Mouse (Mus musculus): ENCODE measurements at regions not wholly inside any gene's neighbourhood (a gene's known extent, or its start where the extent isn't known, plus 50 kb on each side); places are given as distances from the start of the nearest gene placed in this dataset.

DNA sequence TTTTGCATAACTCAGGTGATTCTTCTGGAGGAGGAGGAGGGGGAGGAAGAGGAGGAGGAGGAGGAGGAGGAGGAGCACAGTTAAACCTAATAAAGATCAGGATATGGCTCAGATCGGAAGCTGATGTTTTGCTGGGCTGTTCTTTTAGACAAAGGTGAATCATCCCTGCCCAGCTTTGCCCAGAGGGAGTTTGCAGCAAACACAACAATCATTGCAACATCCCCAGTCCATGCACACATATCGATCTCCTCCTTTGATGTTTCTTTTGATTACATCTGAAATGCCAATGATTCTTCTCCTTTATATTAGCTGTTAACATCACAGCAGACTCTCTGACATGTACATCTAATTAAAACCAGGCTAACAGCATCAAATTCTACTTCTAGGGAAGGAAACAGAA is 156.9 kb downstream of the Dad1 start:
- DNase-seq = no peak

DNA sequence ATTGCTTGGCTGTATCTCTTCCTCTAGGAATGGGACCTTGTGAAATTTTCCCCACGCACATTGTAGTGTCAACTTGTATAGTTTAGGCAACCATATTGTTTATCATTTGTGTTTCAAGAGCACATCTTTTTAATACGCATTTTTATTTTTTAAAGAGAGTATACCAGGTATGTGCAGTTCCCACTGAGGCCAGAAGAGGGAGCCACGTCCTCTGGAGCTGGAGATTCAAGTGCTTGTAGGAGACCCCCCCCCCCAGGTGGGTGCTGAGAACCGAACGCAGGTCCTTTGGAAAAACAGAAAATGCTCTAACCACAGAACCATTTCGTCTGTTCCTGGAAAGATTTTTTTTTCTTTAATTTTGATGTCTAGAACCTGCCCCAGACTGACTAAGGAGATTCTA is 161.5 kb downstream of the Dad1 start:
- DNase-seq = no peak

GRCm38 (mm10) chr14:54086660-54087059 is 167.2 kb downstream of the Dad1 start:
- no peak for DNase-seq

GRCm38 (mm10) chr14:54074659-54075058 is 179.2 kb downstream of the Dad1 start:
- DNase-seq = no peak

DNA sequence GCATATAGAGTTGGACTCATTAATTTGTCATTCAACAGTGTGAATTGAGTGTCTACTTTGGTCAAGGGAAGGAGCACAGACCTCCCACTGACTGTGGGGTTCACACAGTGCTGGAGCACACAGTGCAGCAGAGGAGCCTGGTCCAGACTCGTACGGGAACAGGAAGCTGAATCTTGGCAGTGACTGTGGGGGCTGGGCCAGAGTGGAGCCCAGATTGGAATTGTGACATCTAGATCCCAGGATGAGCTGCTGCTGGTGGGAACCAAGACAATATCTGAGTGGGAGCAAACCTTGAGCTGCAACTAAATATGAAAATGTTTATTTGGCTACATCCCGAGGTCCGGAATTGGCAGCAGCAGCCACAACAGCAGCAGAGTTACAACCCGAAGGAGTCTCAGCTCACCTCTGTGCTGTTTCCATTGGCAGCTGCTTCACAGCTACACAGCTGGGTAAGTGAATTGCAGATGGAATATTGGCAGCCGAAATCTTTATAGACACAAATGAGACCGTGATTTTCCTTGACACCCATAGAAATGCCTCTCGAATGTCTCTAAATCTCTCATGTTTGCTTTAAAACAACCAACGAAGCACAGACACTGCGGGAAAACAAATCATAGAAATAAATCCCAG is 181.5 kb downstream of the Dad1 start:
- no peak for DNase-seq

DNA sequence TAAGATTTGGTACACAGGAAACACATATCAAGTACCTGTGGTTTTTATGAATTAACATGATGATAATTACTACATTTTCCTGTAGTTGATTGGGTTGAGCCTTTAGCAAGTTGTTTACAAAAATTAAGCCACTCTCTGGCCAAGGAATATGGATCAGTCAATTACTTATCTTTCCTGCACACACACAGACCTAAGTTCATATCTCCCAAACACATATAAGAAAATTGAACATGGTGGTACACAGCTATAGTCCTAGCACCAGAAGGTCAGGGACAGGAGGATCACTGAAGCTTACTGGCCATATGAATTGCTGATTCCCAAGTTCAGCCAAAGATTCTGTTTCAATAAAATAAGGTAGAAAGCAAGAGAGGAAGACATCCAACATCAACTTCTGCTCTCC is 183.7 kb downstream of the Dad1 start:
- DNase-seq = no peak

DNA sequence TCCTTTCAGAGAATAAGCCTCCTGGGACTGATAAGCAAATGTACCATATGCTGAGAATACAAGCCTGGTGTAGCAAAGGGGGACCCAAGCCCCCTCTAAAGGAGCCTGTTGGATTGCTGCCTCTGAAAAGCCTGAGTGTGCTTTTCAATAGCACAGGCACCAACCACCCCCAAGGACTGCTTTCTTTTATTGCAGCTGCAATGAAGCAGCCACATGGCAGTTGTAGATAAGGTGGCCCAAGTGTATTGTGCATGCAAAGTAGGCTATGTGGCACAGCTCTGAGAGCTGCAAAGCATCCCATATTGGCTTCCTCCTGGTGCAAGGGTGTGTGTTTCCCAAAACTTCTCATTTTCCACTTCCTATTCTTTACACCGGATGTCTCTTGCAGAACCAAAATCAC is 185.2 kb downstream of the Dad1 start:
- no peak for DNase-seq

DNA sequence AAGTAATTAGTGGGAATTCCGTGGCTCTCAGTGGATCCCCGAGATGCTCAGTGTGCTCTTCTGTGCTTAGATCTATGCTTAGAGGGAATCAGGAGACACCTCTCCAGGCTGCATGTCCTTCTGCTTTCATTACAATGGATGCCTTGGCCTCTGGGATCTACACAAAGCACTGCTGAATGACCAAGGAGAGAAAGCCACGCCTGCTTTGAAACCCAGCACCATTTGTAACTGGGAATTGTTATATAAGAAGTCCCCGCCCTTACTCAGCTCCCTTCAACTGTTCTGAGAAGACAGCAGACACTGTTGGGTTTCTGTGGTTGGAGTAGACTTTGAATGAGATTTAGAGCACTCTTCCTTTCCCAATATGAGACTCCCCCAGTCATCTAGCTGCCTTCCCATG is 188.4 kb downstream of the Dad1 start:
- no peak for DNase-seq

DNA sequence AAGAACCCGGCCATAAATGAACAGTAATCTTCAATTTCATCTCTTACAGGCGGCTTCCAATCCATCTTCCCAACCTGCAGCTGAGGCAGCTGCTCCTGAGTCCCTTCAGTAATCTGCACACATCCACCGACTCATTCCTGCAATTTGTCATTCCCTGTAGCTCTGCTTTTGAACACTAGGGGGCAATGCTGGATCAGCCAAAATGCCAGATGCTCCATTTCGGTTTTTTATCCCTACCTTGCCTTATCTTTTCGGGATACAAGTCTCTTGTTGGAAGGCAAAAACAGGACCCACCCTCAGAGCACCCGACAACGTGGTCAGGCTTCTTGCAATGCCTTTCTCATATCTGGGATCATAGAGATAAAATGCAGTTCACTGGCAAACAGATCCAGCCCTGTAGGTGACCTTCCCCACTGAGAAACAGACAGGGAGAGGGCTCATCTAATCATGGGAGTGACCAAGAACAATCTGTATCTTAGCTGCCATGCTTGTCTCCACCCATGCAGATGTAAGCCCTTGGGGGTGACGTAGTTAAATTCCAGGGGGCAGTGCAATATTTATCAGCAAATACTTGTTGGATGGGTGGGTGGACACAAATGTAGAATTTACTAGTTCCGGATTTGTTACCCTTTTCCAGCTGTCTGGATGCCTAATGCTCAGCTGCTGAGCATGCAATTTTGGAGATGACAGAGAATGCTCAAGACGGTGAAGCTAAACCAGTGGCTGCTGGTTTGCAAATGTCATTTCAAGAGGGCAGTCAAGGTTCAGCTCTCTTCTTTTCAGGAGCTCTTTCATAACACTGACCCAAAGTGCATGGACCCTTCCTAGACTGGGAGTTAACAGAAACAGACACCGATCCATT is 189.1 kb downstream of the Dad1 start:
- DNase-seq = peak; percentile 28

DNA sequence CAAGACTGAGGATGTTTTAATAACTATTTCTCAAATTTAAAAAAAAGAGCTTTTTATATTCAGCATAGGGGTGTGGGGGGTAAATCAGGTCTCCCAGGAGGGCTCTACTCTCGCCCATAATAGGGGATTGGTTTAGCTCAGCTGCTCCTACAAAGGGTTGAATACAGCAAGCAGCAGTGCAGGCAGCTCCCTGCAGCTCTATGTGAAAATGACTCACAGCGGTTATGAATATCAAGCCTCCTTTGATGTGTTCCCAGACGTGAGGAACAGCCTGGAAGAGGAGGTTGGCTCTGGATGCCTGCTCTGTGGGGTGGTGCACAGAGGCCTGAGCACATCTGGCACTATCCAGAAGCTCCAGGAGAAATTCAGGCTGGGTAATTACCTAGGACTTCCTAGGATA is 192.3 kb downstream of the Dad1 start:
- DNase-seq = no peak

DNA sequence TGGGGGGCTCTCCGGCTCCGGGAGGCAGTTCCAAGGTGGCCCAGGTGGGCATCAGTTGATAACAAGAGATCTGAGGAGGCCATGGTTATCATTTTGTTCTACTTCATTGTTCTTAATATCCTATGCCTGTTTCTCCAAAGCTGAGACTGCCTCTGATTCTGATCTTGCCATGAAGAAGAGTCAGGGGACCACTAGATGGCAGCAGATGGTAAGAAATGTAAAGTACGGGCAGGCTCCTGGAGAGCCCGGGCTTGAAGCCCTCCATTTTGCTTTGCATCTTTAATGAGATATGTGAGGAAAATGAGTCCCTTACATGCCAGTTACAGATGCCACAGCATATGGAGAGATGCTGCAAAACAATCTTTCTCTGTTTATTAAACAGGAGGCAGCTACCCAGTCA is 194.1 kb downstream of the Dad1 start:
- DNase-seq = peak; percentile 61

GRCm38 (mm10) chr14:54059096-54059495 is 194.8 kb downstream of the Dad1 start:
- DNase-seq = peak; percentile 66

GRCm38 (mm10) chr14:54056691-54057090 is 197.2 kb downstream of the Dad1 start:
- DNase-seq = no peak

DNA sequence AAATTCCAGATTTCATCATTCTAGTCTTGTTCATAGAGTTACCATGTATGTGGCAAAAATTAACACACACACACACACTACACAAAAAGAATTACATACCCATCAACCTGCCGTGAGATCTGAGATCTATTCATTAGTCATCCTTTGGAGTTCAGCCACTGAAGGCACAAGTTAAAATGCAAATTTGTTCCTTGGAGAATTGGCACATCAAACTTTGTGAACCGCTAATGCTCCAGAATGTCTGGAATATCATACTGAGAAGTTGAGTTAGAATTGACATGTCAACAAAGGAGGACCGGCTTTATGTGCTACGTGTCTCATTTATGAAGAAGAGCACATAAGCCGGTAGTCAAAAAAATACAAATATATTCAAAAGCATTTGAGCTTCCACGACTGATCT is 198.5 kb downstream of the Dad1 start:
- DNase-seq = no peak

DNA sequence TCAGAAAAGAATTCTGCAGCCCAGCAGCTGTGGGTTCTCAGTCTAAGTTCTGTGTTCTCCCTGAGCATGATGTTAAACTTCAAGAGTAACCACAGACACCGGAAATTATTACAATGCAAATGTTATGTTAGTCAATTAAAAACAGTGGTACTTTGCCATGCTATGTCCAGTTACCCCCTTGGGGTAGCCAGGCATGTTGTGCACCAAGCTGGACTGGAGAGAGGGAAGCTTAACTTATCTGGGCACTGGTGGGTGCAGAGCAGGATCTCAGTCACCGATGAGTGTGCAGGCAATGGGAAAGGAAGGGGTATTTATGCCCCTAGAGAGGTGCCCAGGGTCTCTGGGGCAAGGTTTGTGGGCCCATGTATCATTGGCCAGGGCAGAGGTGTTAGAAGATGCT is 211.6 kb downstream of the Dad1 start:
- no peak for DNase-seq

DNA sequence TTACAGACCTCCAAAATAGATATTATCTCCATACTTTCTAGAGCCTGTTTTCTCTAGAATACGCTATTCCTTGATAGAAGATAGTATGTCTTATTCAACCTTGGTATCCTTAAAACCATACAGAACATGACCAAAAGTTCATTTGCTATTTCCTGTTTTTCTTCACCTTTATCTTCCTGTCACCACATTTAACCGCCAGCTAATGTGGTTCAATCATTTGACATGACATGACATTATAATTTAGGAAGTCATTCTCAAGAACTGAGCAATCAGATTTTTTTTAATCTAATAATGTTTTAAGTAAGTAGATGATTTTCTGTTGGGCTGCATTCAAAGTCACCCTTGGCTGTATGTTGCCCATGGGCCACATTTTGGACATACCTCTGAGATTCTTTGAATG is 213.3 kb downstream of the Dad1 start:
- DNase-seq = no peak

GRCm38 (mm10) chr14:54034516-54034915 is 219.4 kb downstream of the Dad1 start:
- DNase-seq = no peak

- no peak for DNase-seq
Measured at GRCm38 (mm10) chr14:54023552-54023951, 230.4 kb downstream of the Dad1 start.

DNA sequence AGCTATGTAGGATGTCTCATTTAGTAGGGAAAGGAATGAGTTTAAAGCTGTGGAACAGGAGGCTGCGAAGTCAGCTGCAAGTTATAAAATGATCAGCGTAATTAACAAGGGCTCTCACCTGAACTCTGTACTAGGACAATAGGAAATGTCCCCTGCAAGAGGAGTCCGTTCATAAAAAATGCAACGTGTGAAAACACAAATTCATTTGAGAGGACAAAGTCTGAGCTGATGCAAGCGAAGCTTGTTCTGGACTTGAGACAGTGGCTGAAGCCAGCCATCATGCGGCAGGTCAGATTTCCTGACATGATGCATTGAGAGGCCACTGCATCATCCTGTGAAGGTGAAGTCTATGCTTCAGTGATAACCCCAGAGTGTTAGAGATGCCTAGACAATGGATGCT is 232.5 kb downstream of the Dad1 start:
- no peak for DNase-seq

- DNase-seq = no peak
Measured at GRCm38 (mm10) chr14:54014628-54015027, 239.3 kb downstream of the Dad1 start.

DNA sequence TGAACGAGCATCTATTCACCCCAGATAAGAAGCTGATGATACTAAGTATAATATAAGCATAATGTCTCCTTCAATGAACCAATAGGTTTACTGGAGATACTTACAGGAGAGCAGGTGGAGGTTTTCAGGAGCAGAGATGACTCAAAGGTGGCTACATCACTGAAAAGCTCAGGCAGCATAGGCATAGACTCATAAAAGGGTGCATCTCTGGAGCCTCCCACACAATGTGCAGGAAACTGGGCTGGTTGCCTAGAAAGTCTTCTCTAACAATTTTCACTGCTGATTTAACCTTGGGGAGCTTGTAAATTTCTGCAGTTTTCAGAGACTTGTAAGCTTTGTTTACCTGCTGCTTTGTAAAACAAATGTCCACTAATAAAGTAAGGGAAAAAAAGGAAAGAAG is 251.8 kb downstream of the Dad1 start:
- no peak for DNase-seq

- peak; percentile 38 for DNase-seq
Measured at GRCm38 (mm10) chr14:54000527-54000926, 253.4 kb downstream of the Dad1 start.

DNA sequence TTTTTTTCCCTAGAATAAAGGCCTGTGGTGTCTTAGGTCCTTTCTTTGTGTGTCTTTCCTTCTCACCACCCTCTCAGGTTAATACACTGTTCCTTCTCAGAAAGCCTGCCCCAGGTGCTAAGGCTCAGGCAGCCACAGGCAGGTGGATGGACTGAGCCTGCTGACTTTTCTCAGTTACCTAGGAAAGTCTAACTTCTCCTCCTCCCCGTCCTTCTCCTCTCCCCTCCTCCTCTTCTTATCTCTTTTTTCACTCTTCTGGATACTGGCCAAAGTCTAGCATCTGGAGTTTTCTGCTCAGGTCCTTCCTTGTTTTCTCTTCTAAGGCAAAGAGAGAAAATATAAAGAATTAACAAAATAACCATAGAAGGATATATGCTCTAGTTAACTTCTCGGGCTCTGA is 260.5 kb downstream of the Dad1 start:
- DNase-seq = no peak

- no peak for DNase-seq
Measured at GRCm38 (mm10) chr14:53992712-53993286, 261.1 kb downstream of the Dad1 start.

Data from thymus, postnatal 4 days (tissue).